Mouse (Mus musculus): ENCODE measurements at regions not wholly inside any gene's neighbourhood (a gene's known extent, or its start where the extent isn't known, plus 50 kb on each side); places are given as distances from the start of the nearest gene placed in this dataset.

- DNase-seq (ENCODE audit: low spot score) = no peak
Measured at GRCm38 (mm10) chr1:77748483-77749465, 233.9 kb upstream of the Epha4 start.

- DNase-seq (ENCODE audit: low spot score) = no peak
Measured at GRCm38 (mm10) chr1:77732099-77732498, 217.2 kb upstream of the Epha4 start.

- DNase-seq (ENCODE audit: low spot score) = no peak
Measured at GRCm38 (mm10) chr1:77727561-77727960, 212.7 kb upstream of the Epha4 start.

- DNase-seq (ENCODE audit: low spot score) = no peak
Measured at GRCm38 (mm10) chr1:77723246-77723645, 208.4 kb upstream of the Epha4 start.

- no peak for DNase-seq (ENCODE audit: low spot score)
Measured at GRCm38 (mm10) chr1:77720859-77721258, 206.0 kb upstream of the Epha4 start.

- no peak for DNase-seq (ENCODE audit: low spot score)
Measured at GRCm38 (mm10) chr1:77713001-77713400, 198.1 kb upstream of the Epha4 start.

- DNase-seq (ENCODE audit: low spot score) = no peak
Measured at GRCm38 (mm10) chr1:77708202-77709020, 193.5 kb upstream of the Epha4 start.

- no peak for DNase-seq (ENCODE audit: low spot score)
Measured at GRCm38 (mm10) chr1:77695228-77696018, 180.5 kb upstream of the Epha4 start.

- no peak for DNase-seq (ENCODE audit: low spot score)
Measured at GRCm38 (mm10) chr1:77663345-77663744, 148.5 kb upstream of the Epha4 start.

- no peak for DNase-seq (ENCODE audit: low spot score)
Measured at GRCm38 (mm10) chr1:77660436-77660835, 145.5 kb upstream of the Epha4 start.

GRCm38 (mm10) chr1:77637025-77637424 lies 122.1 kb upstream of the Epha4 start:
- no peak for DNase-seq (ENCODE audit: low spot score)

GRCm38 (mm10) chr1:77629496-77630281 lies 114.8 kb upstream of the Epha4 start:
- DNase-seq (ENCODE audit: low spot score) = no peak

- no peak for DNase-seq (ENCODE audit: low spot score)
Measured at GRCm38 (mm10) chr1:77628861-77629260, 114.0 kb upstream of the Epha4 start.

GRCm38 (mm10) chr1:77617490-77617889 lies 102.6 kb upstream of the Epha4 start:
- no peak for DNase-seq (ENCODE audit: low spot score)

- DNase-seq (ENCODE audit: low spot score) = no peak
Measured at GRCm38 (mm10) chr1:77600509-77600908, 85.6 kb upstream of the Epha4 start.

GRCm38 (mm10) chr1:77592649-77593048 lies 77.8 kb upstream of the Epha4 start:
- no peak for DNase-seq (ENCODE audit: low spot score)

- no peak for DNase-seq (ENCODE audit: low spot score)
Measured at GRCm38 (mm10) chr1:77592248-77592647, 77.4 kb upstream of the Epha4 start.

GRCm38 (mm10) chr1:77589423-77589822 lies 74.5 kb upstream of the Epha4 start:
- DNase-seq (ENCODE audit: low spot score) = no peak

- DNase-seq (ENCODE audit: low spot score) = no peak
Measured at GRCm38 (mm10) chr1:77585520-77585919, 70.6 kb upstream of the Epha4 start.

- DNase-seq (ENCODE audit: low spot score) = no peak
Measured at GRCm38 (mm10) chr1:77568081-77568480, 53.2 kb upstream of the Epha4 start.

GRCm38 (mm10) chr1:77567657-77568056 lies 52.8 kb upstream of the Epha4 start:
- DNase-seq (ENCODE audit: low spot score) = no peak
